Mouse (Mus musculus) liver, embryonic 14.5 days (tissue): ENCODE measurements at regions not wholly inside any gene's neighbourhood (a gene's known extent, or its start where the extent isn't known, plus 50 kb on each side); places are given as distances from the start of the nearest gene placed in this dataset.

Experiments used
- CTCF ChIP-seq: IDR thresholded peaks from 2 replicates; pipeline ENCODE4 v1.5.1; 2016; ENCODE audit warnings: antibody characterized with exemption, low read depth, control low read depth
- EP300 ChIP-seq: IDR thresholded peaks from 2 replicates; pipeline ENCODE4 v1.6.1; 2016; ENCODE audit warnings: antibody characterized with exemption, low read depth

GRCm38 (mm10) chr3:107816031-107816430, 55.8 kb upstream of the Csf1 start:
- TF ChIP-seq CTCF (no peak), EP300 (no peak)
